Mouse (Mus musculus) kidney, postnatal 14 days (tissue): Measurements from ENCODE around the gene Lamc2.

ENCODE experiments used
- DNase-seq: peaks from one replicate; pipeline ENCODE4 v3.0.0; 2022; ENCODE audit warnings: mixed read lengths

The Lamc2 gene

GRCm38 (mm10) chr1:153185828-153186803 lies at the start of gene Lamc2:
Gene Lamc2, minus strand, starts transcription at chr1:153186447.
- DNase-seq: peak; percentile 51

DNA sequence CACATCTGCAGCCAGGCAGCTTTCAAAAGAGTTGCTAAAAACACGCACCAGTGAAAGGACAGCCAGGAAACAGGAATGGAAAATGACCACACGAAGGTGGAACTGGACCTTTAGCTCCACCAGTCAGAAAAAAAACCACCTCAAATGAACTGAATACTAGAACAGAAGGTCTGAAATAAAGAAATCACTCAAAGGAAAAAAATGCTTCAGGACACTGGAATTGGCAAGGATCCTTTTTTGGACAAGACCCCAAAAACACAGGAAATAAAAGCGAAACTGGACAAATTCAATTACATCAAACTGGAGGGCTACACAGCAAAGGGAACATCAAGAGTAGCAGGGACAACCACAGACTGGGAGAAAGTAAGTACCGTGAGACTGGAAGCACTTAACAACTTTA lies 49.3 kb upstream of the Lamc2 start:
- DNase-seq: peak; percentile 37

DNA sequence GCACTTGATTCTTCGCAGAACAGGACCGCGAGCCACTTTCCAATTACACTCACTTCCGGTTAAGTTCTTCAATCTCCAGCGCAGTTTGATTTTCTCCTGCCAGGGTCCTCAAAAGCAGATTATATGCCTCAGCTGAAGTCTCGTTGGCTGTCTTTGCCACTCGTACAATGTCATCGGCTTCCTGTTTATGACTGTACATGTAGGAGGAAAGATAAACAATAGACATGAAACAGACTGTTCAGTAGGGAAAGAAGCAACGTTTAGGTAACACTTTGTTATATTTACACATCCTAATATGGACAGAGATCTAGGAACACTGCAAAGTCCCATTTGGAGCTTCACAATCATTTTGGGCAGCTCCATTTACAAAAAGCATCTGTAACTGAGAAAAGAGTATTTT lies 45.4 kb upstream of the Lamc2 start:
- no peak for DNase-seq

DNA sequence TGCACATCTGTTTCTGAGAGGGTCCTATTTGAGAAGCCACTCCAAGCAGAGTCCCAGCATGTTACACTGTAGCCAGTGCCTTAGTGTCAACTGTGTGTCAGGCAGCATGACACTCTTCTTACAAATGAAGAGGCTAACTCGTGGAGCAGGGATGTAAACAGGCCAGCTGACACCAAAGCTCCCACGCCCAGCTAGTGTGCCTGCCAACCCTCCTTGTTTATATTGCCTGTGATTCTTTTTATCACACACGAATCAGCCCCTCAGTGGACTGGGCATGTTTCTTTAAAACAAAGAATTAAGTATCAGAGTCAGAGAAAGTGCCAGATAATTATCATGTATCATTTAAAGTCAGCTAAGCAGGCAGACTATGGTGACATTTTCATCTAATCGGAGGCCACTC lies 41.7 kb upstream of the Lamc2 start:
- no peak for DNase-seq

DNA sequence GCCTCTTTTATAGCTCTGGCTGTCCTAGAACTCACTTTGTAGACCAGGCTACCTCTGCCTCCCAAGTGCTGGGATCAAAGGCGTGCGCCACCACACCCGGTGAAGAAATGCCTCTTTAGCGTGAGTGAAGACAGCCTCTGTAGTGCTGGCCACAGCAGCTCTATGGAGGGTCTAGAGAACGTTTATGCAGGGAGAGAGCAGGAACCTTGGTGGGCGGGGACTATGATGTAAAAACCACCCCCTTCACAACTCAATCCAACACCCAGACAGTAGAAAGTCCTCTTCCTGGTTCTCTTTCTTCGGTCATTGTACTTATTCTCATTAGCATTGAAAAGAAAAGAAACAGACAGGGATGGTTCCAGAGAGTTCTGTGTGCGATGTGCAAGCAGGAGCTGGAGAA lies 40.8 kb upstream of the Lamc2 start:
- no peak for DNase-seq

- no peak for DNase-seq
Observed at GRCm38 (mm10) chr1:153225786-153226725, 39.8 kb upstream of the Lamc2 start.

DNA sequence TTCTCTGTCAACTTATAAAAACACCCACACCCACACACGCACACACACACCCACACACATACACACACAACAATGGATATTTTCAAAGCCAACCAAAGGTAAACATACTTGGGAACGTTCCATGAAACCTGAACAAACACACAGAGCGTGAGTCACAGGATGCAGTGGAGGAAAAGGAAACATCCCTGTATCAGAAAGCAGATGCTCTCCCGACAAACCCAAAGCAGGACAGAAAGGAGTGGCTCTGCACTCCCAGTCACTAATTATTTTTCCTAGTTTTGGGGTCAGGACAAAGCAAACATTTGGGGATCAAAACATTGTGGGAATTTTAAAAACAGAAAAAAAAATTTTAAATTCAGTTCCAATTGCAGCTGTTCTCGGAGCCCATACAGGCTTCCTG lies 38.1 kb upstream of the Lamc2 start:
- peak; percentile 34 for DNase-seq

GRCm38 (mm10) chr1:153219376-153219775 lies 33.1 kb upstream of the Lamc2 start:
- DNase-seq: no peak

GRCm38 (mm10) chr1:153216516-153216915 lies 30.3 kb upstream of the Lamc2 start:
- DNase-seq: no peak

DNA sequence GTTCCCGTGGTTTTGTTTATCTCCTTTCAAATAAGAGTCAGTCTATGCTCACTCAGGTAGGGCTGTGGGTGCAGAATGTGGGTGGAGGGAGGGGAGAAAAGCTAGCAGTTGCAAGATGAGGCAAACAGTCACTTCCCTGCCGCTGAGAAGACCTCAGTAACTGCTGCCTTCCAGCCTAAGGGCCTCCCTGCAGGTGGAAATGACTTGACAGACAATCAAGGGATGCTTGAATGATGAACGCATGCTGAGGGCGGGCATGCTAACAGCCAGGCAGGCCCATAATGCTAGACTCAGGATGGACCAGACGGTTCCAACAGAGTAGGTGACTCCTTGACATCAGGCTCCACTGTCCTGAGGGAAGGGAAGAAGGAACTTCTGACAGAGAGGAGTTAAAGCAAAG lies 29.4 kb upstream of the Lamc2 start:
- DNase-seq: no peak

GRCm38 (mm10) chr1:153210992-153211391 lies 24.7 kb upstream of the Lamc2 start:
- no peak for DNase-seq

GRCm38 (mm10) chr1:153210198-153210597 lies 24.0 kb upstream of the Lamc2 start:
- DNase-seq: no peak

- no peak for DNase-seq
Observed at GRCm38 (mm10) chr1:153202195-153202594, 15.9 kb upstream of the Lamc2 start.

DNA sequence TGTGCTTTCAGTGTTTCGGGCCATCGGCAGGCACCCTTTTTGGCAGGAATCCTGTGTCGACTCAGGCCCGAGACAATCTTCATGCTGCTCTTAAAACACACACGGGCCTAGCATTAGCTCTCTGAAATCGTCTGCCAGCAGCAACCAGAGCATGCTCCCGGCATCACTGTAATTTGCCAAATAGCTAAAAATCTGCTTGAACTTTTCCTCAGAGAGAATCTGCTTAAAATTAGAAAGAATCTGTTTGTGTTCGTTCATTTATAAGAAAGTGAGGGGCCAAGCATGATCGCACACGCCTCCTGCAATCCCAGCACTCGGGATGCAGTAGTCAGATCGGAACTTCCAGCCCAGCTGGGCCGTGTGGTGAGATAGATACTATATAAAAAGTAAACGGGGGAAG lies 15.2 kb upstream of the Lamc2 start:
- DNase-seq: no peak

GRCm38 (mm10) chr1:153197316-153197850 lies 11.1 kb upstream of the Lamc2 start:
- no peak for DNase-seq

DNA sequence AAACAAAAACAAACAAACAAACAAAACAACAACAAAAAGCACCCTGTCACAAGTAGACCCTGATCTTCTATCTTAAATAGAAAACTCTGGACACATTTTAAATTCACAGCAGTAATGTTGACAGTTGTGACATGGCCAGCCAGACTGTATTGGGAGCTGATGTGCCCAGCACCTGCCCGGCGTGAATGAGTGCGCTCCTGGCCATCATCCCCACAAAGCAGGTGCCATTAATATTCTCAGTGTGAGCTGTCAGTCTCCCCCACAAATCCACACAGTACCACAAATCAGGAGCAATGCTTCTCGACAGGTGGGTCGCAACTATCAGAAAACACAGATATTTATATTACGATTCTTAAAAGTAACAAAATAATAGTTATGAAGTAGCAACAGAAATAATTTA lies 6.7 kb upstream of the Lamc2 start:
- no peak for DNase-seq

GRCm38 (mm10) chr1:153192379-153192778 lies 6.1 kb upstream of the Lamc2 start:
- no peak for DNase-seq

- peak; percentile 93 for DNase-seq
Observed at GRCm38 (mm10) chr1:153191943-153192329, 5.7 kb upstream of the Lamc2 start.

DNA sequence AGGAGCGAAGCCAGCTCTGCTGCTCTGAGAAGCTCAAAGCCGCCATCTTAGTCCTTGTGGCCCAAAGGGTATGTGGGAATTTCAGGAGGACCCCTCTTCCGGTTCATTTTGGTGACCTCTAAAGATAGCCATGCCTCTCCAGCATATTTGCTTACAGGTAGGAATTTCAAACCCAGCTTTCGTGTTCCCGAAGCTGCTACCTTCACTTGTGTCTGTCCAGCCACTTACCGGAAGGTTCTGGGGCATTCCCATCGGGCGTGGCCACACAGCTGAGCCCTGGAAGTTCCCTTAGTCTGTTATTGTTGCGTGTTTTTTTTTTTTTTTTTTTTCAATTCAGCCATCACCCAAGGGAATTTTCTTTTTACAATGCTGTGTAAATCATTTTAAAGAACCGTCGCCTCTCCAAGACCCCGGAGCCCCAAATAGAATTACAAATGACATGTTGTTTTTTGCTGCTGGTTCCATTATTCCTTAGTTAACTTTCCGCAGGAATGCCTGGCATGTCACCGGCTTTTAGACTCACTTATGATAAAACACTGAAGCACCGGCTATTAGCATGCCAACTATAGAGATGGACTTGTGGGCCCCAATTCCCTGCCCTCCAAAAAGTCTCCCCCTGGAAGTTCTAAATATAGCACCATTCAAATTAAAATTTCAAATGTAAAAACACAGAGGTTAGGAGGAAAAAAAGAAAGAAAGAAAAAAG lies 5.1 kb upstream of the Lamc2 start:
- DNase-seq: peak; percentile 56

GRCm38 (mm10) chr1:153188081-153188480 lies 1.8 kb upstream of the Lamc2 start:
- DNase-seq: no peak

- DNase-seq: no peak
Observed at GRCm38 (mm10) chr1:153180586-153181289, 5.5 kb downstream of the Lamc2 start.

DNA sequence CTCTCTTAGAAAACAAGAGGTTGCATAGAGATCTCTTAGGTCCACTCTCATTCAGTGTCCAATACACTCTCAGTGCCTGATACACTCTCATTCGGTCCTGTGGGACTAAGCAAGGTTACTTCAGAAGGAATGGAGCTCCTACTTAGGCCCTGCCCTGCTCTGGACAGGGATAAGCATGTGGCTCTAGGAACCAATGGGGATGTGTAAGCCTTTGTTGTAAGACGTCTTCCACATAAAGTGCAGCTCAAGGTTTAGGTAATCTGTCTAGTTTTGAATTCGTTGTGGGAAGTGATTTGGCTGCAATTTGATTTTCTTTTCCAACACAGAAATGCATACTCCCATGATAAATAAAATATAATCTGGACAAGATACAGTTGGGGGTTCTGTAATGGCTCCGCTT lies 6.1 kb downstream of the Lamc2 start:
- DNase-seq: no peak
